Mouse (Mus musculus) left cerebral cortex, postnatal 14 days (tissue): ENCODE results near the gene Ces2g. TPM values are rescaled to one million over a fixed set of nuclear protein-coding genes. Genes with fewer than 3 reads are reported as not detected.

Experiments used
- DNase-seq, 2 experiments: peaks; one replicate each; pipeline ENCODE4 v3.0.0; 2021 to 2022; ENCODE audit warnings: low spot score in 2 of 2, mixed read lengths in 1 of 2
- intact Hi-C: fragments of 180-260 bp; cut with DNase I; formaldehyde crosslinking; loops from one replicate; pipeline ENCODE4 v1.15.1; 2025
- long read RNA-seq, 2 experiments: library from polyadenylated mRNA; stranded (forward); transcript quantifications; one replicate each; pipeline ENCODE4 v2.0.0; 2021
- total RNA-seq, 2 experiments: library from RNA; stranded (reverse); gene quantifications; 2 replicates each; pipeline ENCODE4 v1.2.3; 2021

Gene Ces2g
- total RNA-seq, result under 1 TPM; 0.24 to 0.25 TPM
- long read RNA-seq, experiment 1, result 0 reads
- long read RNA-seq, experiment 2, partial matches to known transcripts, result 0 of 1 reads
- long read RNA-seq, experiment 2, other reads (novel, unspliced or antisense), result 1 of 1 reads

DNA sequence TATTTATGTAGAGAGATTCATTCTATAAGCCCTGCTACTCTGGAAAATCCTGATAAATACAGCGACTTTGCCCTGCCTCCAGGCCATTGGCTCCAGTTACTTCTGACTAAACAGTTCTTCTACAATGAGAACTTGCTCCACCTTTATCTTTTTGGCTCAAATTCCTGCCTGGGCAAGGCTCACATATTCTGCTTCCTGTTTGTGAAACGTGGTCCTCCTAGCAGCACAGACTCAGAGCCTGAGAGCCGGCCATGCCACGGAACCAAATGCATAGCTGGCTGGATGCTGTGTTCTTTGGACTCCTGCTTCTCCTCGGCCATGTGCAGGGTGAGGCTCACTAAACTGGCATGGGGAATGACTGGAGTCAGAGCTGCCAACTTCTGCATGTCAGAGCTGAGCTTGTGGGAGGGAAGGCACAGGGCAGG lies at the start of gene Ces2g:
TSS of gene Ces2g (plus strand) at position 182 of the 425 bp plus-strand sequence.
- intact Hi-C loops, result no loop called here
- no peak for DNase-seq

DNA sequence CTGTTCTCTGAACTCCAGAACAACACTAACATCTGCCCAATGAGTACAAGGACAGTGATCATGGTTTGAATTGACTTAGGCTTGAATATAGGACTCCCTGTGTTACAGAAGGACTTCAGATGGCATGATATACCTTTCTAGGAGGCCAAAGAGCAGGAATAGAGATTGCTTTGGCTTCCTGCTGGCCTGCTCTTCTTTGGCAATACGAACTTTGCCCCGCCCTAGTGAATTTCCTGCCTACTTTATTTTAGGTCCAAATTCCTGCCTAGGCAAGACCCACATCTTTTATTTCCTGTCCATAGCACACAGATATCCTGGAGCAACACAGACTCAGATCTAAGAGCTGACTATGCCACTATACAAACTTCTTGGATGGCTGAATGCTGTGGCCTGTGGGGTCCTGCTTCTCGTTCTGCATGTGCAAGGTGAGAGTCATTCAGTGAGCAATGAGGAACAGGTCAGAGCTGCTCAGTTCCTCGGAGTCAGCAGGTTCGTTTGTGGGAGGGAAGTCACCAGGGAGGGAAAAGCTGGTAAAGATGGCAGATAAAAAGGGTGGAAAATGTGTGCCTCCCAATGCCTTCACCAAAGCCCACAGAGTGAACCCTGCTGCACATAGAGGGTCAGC lies 35.4 kb upstream of the Ces2g start, which contains the start of gene Ces2e:
TSS of gene Ces2e (plus strand) at position 289 of the 625 bp plus-strand sequence.
- intact Hi-C loops, result no loop called here
- no peak for DNase-seq

DNA sequence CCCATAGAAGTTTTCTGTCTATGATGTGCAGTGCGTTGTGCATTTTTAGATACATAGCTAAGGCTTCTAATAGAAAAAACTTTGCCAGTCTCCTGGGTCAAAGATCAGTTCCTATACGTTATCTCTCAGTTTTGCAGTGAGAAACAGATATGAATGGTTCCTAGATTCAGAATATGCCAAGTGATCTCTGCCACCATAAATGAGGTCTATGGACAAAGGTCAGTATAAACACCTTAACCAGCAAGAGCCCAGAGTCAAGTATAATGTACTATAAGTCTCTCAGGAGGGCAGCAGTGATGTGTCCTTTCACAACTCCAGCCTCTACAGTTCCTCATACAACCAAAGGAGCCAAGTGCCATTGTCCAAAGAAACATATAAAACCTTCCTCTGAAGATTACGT lies 34.2 kb upstream of the Ces2g start:
- DNase-seq, result no peak
- intact Hi-C loops, result no loop called here

DNA sequence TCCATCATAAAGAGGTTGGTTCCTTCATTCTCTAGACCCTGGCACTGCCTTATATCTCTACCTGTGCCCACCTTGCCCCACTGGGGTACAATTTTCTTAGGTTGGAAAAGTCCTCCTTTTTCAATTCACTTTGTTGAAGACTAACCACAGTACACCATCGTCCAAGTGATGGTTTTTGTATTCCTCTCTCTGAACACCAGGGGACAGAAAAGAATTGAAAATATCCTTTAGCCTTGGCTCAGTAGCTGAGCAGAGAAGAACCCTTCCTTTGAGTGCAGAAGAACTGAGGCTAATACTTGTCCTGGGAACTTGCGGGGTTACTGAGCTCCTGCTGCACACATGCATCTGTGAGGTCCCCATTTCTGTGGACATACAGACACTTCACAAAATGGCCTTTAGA lies 16.9 kb upstream of the Ces2g start:
- DNase-seq, result no peak
- intact Hi-C loops, result loop anchor here (10.0 kb wide), 1 partner anchor 270 kb away; no protein-coding TSS in a partner anchor

DNA sequence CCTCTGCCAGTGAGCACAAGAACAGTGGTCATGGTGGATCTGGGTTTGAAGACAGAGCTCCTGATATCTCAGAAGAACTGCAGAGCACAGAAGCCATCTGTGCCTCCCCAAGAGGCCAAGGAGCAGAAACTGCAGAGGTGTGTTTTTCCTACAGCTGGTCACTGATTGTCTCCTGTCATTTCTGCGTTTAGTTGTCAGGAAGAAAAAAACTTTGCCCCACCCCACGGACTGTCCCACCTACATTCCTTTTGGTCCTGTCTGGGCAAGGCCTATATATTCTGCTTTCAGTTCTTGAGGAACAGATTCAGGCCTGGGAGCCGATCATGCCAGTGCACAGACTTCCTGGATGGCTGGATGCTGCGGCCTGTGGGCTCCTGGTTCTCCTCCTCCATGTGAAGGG lies 14.5 kb upstream of the Ces2g start, which contains the start of gene Ces2f:
TSS of gene Ces2f (plus strand) at position 301 of the 400 bp plus-strand sequence.
- no peak for DNase-seq
- intact Hi-C loops, result loop anchor here (10.0 kb wide), 1 partner anchor 268 kb away; no protein-coding TSS in a partner anchor

DNA sequence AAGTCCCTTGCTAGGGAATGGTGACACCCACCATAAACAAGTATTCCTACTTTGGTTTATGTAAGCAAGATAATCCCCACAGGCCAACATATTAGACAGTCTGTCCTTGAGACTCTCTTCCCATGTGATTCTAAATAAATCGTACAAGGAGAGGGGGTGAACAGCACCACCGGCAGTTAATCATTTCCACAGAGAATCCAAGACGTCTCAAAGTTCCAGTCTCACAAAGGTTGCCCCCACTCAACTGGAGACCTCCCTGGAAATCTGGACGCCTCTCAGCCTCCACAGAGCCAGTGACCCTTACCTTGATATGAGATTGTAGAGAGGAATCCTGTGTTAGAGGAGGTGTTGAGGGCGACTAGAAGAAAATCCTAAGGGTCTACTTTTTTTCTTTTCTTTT lies 12.5 kb upstream of the Ces2g start:
- no peak for DNase-seq
- intact Hi-C loops, result loop anchor here (10.0 kb wide), 1 partner anchor 266 kb away; no protein-coding TSS in a partner anchor

DNA sequence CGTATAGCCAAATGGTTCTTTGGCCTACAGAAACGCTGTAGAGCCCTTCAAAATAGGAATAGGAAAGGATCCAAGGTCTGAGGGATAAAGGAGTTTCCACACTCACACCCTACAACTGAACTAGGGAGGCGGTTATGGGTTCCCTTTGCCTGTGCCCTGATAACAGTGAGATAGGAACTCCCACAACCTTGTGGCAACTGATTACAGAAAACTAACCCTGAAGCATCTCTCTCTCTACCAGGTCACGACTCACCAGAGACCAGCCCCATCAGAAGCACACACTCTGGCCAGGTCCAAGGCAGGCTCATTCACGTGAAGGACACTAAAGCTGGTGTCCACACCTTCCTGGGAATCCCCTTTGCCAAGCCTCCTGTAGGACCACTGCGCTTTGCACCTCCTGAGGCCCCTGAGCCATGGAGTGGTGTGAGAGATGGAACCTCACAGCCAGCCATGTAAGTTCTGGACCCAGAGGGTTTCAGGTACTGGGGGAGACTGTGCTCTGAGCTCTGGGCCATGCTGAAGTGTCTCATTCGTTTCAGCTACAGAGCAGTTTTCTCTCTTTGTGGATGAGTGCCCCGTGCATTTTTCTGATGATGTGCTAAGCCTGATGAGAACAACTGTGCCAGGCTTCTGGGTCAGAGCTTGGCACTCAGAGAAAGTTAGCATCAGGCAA lies 847 bp downstream of the Ces2g start:
- intact Hi-C loops, result no loop called here

DNA sequence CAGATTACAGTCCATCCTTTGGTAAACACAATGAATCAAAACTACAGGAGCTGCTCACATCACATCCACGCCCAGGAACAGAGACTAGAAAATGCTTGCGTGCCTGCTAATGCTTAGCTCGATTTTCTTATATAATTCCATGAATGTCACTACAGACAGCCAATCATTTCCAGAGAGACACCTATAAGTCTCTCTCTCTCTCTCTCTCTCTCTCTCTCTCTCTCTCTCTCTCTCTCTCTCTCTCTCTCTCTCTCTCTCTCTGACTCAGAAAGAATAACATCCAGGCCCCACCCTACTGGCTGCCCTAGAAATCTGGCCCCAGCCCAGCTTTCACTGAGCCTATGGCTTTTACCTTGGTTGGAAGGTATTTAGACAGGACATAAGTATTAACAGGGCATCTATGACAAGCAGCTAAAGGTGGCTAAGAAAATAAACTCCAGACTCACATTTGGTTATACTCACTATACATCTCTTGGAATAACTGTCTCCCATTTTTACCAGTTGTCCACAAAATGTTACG lies 1.9 kb downstream of the Ces2g start:
- intact Hi-C loops, result no loop called here
- no peak for DNase-seq

More for the DNA sequence above, 847 bp downstream of the Ces2g start:
- no peak for DNase-seq

DNA sequence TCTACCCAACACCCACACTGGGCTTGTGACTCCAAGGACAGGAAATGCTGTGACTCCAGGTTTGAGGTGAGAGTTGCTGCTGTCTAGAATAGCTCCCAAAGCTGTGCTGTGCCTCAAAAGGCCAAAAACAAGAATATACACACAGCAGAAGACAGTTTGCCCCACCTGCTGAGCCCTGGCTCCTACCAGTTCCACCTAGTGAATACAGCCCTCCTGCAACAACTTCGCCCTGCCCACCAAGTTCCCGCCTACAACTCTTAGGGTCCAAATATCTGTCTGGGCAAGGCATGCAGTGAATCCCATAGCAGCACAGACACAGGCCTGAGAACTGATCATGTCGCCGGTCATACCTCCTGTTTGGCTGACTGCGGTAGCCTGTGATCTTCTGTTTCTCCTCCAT lies 22.6 kb downstream of the Ces2g start:
- DNase-seq, result no peak
- intact Hi-C loops, result no loop called here

DNA sequence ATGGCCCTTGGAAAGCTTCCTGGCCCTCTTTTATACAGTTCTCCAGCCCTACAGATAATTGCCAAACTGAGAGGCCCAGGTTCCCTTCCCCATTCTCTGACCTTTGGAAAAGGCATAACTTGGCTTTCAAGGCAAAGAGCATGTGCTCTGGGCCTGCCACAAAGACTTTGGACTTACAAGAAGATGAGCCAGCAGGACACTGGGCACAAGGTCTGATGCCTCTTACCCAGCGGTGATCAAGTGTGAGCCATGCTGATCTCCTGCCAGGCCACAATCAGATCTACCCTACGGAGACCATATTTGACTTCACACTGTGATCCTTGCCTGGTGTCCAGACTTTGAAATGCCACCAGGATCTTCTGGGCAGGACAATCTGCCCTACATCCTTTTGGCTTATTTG lies 23.4 kb downstream of the Ces2g start:
- intact Hi-C loops, result no loop called here
- no peak for DNase-seq

DNA sequence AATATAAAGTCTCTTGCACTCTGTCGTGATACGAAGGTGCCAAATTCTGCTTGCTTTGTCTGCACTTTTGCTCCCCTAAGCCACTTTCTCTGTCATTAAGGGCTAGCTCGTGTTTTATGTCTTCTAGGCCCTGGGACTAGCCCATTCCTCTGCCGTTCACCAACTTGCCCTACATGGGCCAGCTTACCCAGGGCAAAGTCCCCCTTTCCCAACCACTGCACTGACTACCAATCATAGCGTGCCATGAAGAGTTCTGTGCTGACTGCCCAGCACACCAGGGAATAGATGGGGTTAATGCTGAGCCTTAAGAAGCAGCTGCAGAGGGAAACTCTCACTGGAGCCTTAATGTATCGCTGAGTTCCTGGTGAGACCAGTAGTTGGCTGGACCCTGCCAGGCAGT lies 36.7 kb downstream of the Ces2g start:
- intact Hi-C loops, result no loop called here
- no peak for DNase-seq

DNA sequence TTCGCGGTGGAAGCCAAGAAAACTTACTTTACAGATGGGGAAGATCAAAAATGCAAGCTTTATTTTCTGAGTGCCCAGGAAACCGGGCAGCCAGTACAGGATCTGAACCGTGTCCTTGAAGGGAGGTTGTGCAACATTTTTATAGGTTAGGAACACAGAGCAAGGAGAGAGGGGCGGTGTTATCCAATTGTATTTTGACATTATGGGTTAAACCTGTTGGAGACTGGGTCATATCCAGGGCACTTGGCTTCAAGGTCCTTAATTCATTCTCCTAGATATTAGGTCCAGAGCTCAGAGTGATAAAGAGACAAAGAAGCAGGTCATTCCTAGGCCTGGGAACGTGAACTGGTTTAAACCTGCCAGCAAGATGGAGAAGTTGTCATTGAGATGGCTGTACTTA lies 37.7 kb downstream of the Ces2g start:
- no peak for DNase-seq

DNA sequence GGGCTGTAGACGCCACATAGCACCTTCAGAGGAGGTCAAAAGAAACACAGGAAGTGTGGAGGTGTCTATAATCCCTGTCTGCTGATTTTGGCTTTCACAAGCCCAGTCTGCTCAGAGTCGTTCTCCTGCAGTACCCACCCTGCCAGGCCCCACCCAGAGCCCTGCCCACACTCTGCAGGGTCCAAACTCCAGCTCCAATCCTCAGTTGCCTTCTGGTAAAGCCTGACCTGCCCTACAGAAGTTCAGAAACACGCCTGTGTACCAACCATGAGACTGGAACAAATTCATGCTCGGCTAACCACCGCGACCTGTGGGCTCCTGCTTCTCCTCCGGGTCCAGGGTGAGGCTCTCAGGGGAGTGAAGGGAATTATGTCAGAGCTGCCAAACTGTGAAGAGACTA lies 39.1 kb downstream of the Ces2g start, which contains the start of gene Ces2h:
TSS of gene Ces2h (plus strand) at position 268 of the 400 bp plus-strand sequence.
- DNase-seq, result no peak
- intact Hi-C loops, result no loop called here

More for the DNA sequence above, 37.7 kb downstream of the Ces2g start:
- intact Hi-C loops, result no loop called here

DNA sequence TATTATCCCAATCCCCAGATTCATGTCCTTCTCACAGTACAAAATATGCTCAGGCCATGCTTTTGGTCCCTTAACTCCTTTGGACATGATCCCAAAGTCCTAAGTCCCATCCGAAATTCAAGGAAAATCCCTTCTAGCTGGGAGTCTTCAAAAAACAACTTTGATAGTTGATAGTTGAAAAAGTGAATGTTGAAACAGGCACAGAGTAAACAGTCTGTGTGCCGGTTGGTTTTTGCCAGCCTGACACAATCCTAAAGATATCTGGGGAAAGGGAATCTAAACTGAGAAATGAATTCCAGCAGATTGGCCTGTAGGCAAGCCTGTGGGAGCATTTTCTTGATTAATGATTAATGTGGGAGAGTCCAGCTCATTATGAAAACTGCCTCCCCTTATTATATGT lies 48.5 kb downstream of the Ces2g start:
- no peak for DNase-seq
- intact Hi-C loops, result no loop called here

DNA sequence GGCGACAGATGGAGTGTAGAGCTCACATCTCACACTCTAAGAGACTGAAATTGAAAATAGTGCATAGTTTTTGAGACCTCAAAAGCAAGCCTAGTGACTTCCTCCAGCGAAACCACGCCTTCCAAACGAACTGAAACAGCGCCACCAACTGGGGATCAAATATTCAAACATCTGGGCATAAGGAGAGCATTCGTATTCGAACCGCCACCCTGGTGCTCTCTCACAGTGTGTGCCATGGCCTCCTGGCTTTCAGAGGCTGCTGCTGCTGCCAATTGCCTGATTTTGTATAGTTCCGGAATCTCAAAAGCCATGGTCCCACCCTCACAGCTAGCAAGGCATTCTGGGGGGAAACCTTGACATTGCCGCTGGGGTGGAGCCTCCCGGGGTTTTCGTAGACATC lies 49.6 kb downstream of the Ces2g start:
- no peak for DNase-seq
- intact Hi-C loops, result no loop called here

DNA sequence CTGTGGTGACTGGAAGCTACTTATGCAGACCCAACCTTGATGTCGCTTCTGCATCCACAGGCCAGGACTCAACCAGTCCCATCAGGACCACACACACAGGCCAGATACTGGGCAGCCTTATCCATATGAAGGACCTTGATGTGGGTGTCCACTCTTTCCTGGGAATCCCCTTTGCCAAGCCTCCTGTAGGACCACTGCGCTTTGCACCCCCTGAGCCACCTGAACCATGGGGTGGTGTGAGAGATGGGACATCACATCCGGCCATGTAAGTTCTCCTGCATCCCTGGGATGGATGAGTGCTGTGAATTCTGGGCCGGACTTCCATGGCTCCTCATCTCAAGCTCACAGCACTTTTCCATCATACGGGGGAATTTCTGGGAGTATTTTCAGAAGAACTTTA lies 52.9 kb downstream of the Ces2g start:
- no peak for DNase-seq
- intact Hi-C loops, result no loop called here

Other genes starting within 250 kb of the Ces2g start
- gene Ces2a, start 227.7 kb upstream of the Ces2g start, total RNA-seq, result not detected
- gene Ces2b, start 130.1 kb upstream of the Ces2g start, total RNA-seq, result under 1 TPM; 0.46 to 0.47 TPM
- gene Ces2c, start 114.7 kb upstream of the Ces2g start, total RNA-seq, result not detected
- under 1 TPM in 1 of 2 experiments, not detected in 1; 0.17 TPM for gene Ces2e, start 35.5 kb upstream of the Ces2g start, total RNA-seq
- gene Ces2f, start 14.4 kb upstream of the Ces2g start, total RNA-seq, result not detected
- not detected for gene Ces2h, start 39.1 kb downstream of the Ces2g start, total RNA-seq
- not detected for gene Ces3a, start 86.9 kb downstream of the Ces2g start, total RNA-seq
- gene Ces3b, start 122.0 kb downstream of the Ces2g start, total RNA-seq, result not detected
- not detected for gene Ces4a, start 170.1 kb downstream of the Ces2g start, total RNA-seq
- 10 to 100 TPM; 20.7 to 23.1 TPM for gene Cbfb, start 209.0 kb downstream of the Ces2g start, total RNA-seq